15 mouse cellular contexts compared by ENCODE assay signal in the genomic region with DNA sequence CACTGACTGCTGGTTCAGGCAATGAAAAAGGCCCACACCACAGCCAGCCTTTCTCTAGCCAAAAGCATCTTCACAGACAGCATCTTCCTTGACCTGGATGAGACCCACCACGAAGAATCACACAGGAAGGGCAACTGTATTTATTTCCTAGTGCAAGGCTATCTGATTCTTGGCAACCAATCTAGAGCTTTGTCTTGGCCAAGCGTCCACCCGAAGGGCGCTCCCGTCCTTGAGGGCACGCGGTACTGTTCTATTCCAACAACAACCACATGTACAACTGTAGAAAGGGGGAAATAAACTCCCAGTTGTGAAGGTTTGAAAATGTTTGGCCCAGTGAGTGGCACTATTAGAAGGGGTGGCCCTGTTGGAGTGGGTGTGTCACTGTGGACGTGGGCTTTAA.
"Had no signal": no experiment of that assay in that cellular context is flagged by ENCODE, and none has a peak within 500 bp of the region (broad histone marks: within the 10 kb centered on the region; RNA-seq: fewer than 3 reads in every experiment).

No protein-coding gene starts in this region.

- DNase-seq: gastrocnemius, adult 2 months; gastrocnemius, postnatal 14 days; gastrocnemius, postnatal 36 days; heart, adult 11 months; heart, adult 2 months; heart, postnatal 14 days; heart, postnatal 36 days; kidney, adult 11 months; kidney, adult 2 months; kidney, adult 9 months; kidney, postnatal 14 days; kidney, postnatal 36 days; layer of hippocampus, adult 9-11 months; layer of hippocampus, postnatal 36 days; left cerebral cortex, postnatal 4 days had no signal
